Mouse (Mus musculus) B cell, adult 67 days (primary cell): ENCODE measurements around the gene Pwwp2b. TPM values are rescaled to one million over a fixed set of nuclear protein-coding genes. Genes with fewer than 3 reads are reported as not detected.

Experiments
- total RNA-seq, 2 experiments: library from RNA; stranded (reverse); gene quantifications; 4 replicates each; pipeline ENCODE4 v1.2.4; 2023

Gene Pwwp2b
- 1 to 10 TPM; 1.6 to 2.6 TPM for total RNA-seq

GRCm38 (mm10) chr7:139247881-139248614, at the start of gene Pwwp2b:
Gene Pwwp2b, plus strand, starts transcription at chr7:139248482.

GRCm38 (mm10) chr7:139212754-139213745, 35.2 kb upstream of the Pwwp2b start, which contains the start of the genes Lrrc27 and Stk32c:
Gene Lrrc27, plus strand, starts transcription at chr7:139212988.
Gene Stk32c, minus strand, starts transcription at chr7:139213307.

Other genes with a start within 250 kb of the Pwwp2b start
- not detected for gene Dpysl4, start 162.5 kb upstream of the Pwwp2b start, total RNA-seq
- 1 to 10 TPM in 1 of 2 experiments, not detected in 1; 1.1 TPM for gene Lrrc27, start 35.5 kb upstream of the Pwwp2b start, total RNA-seq
- gene Stk32c, start 35.2 kb upstream of the Pwwp2b start, total RNA-seq = not detected
- gene Inpp5a, start 140.6 kb downstream of the Pwwp2b start, total RNA-seq = 10 to 100 TPM; 32.1 to 35.0 TPM